Mouse (Mus musculus): ENCODE data around the gene Gm10181.

GRCm38 (mm10) chr9:25048940-25049339 lies 40.3 kb upstream of the Gm10181 start:
- TF ChIP-seq CTCF (IDR thresholded peaks at IDR 0.05; ENCODE audit: insufficient read depth, low read depth, low read length) (no peak), POLR2A (IDR thresholded peaks at IDR 0.05; ENCODE audit: insufficient read depth, low read depth, low read length) (no peak)
